Mouse (Mus musculus): ENCODE data around the gene Aco2.
A peak's percentile ranks its signal among the peaks of the same experiment; 100 is the strongest.

Aco2 gene

GRCm38 (mm10) chr15:81920546-81921217, 48.6 kb downstream of the Aco2 start:
- peak; percentile 72 to 77 for DNase-seq

- peak; percentile 52 to 62 for DNase-seq
Observed at GRCm38 (mm10) chr15:81921255-81921654, 49.1 kb downstream of the Aco2 start.

GRCm38 (mm10) chr15:81924933-81925332, 52.8 kb downstream of the Aco2 start:
- no peak for DNase-seq

- DNase-seq = peak; percentile 92 to 98
Observed at GRCm38 (mm10) chr15:81925760-81926445, 53.8 kb downstream of the Aco2 start, which contains the start of gene Polr3h. Polr3h (minus strand) TSS chr15:81926240.

DNA sequence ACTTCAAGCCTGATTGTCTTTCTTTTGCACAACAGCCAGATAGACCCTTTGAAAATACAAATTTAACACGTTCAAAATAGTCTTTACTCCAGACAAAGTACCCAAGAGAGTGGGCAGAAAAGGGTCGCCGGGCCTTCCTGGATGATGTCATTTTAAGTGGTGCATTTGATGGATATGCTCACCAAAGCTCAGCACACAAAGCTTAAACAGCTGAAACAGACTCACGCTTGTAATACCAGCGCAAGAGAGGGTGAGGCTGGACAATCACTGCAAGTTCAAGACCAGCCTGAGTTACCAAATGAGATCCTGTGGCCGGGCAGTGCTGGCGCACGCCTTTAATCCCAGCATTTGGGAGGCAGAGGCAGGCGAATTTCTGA, 54.3 kb downstream of the Aco2 start:
- DNase-seq = no peak

DNA sequence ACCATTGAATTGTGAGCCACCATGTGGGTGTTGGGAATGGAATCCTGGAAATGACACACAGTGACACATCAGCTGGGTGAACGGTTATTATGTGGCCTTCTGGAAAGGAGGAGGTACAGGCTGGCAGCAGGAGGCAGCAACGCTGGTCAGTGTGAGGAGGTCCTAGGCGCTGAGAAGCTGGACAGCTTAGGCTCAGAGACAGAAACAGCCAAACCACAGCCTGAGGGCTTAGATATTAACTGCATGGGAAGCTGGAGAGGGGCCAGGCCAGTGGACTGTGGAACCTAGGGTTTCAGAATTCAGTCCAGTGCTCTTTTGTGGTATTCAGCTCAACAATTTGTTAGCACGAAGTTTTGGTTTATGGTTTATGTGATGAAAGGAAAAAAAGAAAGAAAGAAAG, 55.6 kb downstream of the Aco2 start:
- DNase-seq = no peak

- no peak for DNase-seq
Observed at GRCm38 (mm10) chr15:81928277-81928676, 56.2 kb downstream of the Aco2 start.

DNA sequence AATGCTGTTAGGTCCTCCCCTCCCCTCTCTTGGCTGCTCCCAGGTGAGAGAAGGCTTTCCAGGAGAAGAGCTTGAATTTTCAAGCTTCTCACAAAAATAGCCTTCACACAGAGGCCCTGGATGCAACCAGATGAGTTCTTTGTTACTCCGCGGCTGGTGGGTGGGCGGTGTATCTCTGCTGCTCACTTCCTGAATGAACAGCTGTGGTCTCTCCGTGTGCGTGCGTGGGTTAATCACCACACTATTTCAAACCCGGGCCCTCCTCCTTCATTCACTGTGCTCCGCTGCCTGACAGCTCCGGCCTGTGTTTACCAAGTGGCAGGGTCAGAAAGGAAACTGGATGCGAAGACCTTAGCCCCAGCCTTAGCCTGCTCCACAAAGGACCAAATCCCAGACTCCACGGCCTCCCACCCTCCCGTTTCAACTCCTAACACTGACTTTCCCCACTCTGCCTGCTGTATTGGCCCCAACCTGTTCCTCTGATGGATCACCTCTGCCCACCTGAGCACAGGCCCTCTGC, 60.9 kb downstream of the Aco2 start:
- DNase-seq = no peak

DNA sequence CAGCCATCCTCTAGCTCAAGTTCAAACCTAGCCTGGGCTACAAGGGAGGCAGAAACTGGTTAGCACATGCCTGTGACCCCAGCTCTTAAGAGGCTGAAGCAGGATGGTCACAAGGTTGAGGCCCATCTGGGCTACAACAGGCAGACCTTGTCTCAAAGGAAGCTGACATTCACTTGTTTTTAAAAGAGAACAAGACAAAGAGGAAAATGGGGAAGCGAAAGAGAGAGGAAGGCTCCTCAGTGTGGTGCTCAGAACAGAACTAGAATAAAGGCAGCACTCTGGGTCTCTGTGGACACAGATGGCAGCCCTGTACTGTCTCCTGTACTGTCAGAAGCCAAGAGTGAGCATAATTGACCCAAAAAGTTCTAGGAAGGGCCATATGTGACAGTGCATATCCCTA, 61.9 kb downstream of the Aco2 start:
- no peak for DNase-seq

GRCm38 (mm10) chr15:81935869-81936637, 63.9 kb downstream of the Aco2 start:
- DNase-seq = no peak

DNA sequence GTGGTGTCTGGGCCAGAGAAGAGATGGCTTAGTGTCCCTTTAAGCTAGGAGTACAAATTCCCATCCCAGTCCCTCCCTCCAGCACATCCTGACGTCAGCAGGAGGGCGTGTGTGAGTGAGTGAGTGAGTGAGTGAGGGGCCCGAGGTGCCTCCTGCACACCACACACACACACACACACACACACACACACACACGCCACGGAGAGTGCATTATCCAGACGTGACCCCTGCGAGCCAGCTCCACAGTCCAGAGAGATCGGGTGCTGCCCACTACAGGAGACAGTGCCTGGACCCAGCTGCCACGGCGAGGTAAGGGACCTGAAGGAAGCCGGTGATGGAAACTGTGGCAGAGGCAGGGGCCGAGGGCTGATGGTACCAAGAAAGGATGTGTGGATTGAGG, 64.6 kb downstream of the Aco2 start, which contains the start of gene Csdc2:
Gene Csdc2 (plus strand): TSS at position 81 of the 400 bp plus-strand sequence.
- DNase-seq = peak; percentile 80 to 81

DNA sequence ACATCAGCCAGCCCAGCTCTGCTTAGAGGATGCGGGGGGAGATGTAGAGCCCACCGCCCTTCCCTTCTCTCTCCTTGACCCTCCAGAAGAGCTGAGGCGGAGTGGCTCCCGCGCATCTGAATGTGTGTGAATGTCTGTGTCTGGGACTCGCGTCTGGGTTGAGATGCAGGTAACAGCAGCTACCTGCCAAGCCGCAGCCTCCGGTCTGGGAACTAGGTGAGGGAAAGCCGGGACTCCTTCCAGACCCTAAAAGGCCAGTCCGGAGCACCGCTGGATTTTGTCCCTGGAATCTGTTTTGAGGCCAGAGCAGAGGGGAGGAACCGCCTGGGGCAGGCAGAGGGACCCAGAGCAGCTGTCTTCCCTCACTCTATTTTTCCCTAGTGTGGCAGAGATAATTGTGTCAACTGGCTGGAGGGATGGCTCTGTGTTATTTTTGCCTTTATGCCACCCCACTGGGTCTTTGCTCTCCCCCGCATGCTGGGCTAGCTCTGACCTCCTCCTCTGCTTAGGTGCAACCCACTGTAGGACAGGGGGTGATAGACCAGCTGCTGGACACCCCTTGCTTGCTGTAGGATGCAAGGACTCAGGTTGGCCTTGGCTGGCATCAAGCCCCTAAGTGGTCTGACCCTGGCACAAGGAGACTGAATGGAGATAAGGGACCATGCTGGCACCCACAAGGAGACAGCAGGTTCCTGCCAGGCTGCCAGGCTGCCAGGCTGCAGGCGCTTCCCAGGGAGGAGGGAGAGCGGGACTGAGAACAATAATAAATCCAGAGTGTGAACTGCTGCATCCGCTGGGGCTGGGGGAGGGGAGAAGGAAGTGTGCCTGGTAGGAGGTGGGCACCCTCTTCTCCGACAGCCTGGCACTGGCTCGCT, 65.2 kb downstream of the Aco2 start:
- DNase-seq = peak; percentile 62 to 69

DNA sequence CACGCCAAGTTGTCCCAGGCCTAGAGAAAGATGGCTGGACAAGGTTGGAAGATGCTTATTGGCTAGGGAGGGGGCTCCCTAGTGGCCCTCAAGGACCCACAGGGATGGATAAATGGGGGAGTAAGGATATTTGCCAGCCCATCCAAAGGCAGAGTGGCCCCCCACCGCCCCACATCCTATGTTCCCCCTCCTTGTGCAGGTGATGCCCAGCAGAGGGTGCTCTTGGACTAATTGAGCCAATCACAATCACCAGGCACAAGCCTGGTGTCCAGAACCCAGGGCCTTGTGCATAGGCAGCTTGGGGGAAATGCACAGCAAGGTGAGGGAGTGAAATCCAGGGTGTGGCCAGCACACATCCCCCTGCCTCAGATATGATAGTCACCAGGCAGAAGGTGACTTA, 66.1 kb downstream of the Aco2 start:
- DNase-seq = peak; percentile 75 to 85

- no peak for DNase-seq
Observed at GRCm38 (mm10) chr15:81939157-81939715, 67.1 kb downstream of the Aco2 start.

- DNase-seq = no peak
Observed at GRCm38 (mm10) chr15:81939774-81940173, 67.7 kb downstream of the Aco2 start.

DNA sequence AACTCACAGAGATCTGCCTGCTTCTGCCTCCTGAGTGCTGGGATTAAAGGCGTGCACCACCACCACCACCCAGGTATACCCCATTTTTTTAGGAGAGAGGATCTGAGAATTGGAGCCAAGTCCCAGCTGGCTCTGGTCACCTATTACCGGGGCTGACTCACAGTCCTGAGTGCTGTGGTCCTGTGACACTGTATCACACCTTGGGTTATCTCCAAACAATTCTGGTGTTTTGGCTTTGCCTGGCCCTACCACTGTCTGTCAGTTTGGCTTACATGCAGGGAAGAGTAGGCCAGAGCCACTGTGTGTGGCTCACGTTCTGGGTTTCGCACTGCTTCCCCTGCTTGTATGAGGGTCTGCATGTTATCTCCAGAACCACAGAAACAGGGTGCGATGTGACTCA, 68.1 kb downstream of the Aco2 start:
- DNase-seq = no peak

DNA sequence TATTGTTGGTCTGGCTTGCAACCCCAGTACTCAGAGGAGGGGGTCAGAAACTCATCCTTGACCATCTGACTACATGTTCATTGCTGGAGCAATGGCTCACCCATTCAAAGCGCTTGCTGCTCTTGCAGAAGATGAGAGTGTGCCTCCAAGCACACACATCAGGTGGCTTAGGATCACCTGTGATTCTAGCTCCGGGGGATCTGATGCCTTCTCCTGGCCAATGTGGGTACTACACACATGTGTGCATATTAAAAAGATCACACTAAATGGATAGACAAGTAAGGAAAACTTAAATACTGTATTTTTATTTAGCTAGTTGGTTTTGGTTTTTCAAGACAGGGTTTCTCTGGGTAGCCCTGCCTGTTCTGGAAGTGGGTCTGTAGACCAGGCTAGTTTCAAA, 68.9 kb downstream of the Aco2 start:
- no peak for DNase-seq

DNA sequence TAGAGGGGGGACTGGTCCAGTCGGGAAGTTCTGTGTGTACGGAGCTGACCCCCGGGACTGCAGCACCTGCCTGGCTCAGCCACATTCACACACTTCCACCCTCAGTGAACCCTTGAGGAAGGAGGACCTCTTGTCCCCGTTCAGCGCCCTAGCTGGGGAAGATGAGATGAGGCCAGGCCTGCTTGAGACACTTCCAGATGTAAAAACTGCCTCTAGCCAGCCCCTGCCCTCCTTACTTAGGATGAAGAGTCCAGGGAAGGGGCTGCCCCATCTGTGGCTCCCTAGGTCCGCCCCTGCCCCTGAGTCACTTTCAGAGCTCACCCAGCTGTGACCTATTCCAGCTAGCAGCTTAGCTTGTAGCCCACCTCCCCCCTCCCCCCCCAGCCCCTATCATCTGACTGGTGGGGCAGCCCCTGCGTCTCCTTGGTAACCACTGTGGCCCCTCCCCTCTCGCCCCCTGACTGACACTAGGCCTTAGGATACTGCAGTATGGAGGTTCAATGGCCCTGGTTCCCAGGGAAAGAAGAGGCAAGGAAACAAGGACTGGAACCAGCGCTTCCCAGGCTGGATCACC, 71.2 kb downstream of the Aco2 start:
- DNase-seq = no peak

- DNase-seq = no peak
Observed at GRCm38 (mm10) chr15:81949076-81949475, 77.0 kb downstream of the Aco2 start.

- DNase-seq = no peak
Observed at GRCm38 (mm10) chr15:81949476-81950131, 77.5 kb downstream of the Aco2 start.

DNA sequence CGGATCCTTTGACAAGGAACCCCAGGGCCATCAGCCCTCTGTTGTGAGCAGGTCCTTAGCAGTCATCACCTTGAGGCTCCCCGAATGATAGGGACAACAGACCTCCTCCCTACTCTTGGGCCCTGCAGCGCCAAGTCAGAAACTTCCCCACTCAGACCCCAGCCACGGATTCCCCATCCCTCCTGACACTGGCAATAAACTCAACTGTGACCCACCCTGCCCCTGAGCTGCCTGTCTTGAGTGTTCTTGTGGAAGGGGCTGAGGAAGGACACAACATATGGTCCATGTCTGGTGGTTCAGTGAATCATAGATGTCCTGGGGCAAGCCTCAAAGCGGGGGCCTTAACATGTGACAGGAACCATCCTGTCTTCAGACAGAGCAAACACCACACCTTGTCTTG, 78.6 kb downstream of the Aco2 start:
- DNase-seq = no peak
